Mouse (Mus musculus) limb, embryonic 11.5 days (tissue): ENCODE data around the gene Whrn. TPM values are rescaled to one million over a fixed set of nuclear protein-coding genes. Genes with fewer than 3 reads are reported as not detected.
A peak's percentile ranks its signal among the peaks of the same experiment; 100 is the strongest.

Source experiments
- ATAC-seq: fragments of 200-750 bp; cut with Nextera tagmentation; 2 replicates; pipeline ENCODE4 v1.8.0; 2017; ENCODE audit warnings: low read depth; ENCODE audit not compliant: insufficient number of reproducible peaks, low FRiP score, low TSS enrichment
- DNase-seq: peaks from one replicate; pipeline ENCODE4 v3.0.0-alpha.2; 2015; ENCODE audit warnings: low spot score
- H3K27ac ChIP-seq: fragments of 300-500 bp; sonication (generic); replicated peaks from 2 replicates; pipeline ENCODE4 v1.5.1; 2014; ENCODE audit warnings: low read depth, mild to moderate bottlenecking, low read length
- H3K27me3 ChIP-seq: fragments of 300-500 bp; sonication (generic); 2 replicates; pipeline ENCODE4 v1.6.1; 2014; ENCODE audit warnings: mild to moderate bottlenecking, low read length, mixed read lengths; ENCODE audit not compliant: control insufficient read depth, insufficient read depth
- H3K36me3 ChIP-seq: fragments of 300-500 bp; sonication (generic); 2 replicates; pipeline ENCODE4 v1.6.1; 2014; ENCODE audit warnings: mild to moderate bottlenecking, low read length, moderate library complexity, mixed read lengths; ENCODE audit not compliant: control insufficient read depth, insufficient read depth
- H3K4me1 ChIP-seq: fragments of 300-500 bp; sonication (generic); 2 replicates; pipeline ENCODE4 v1.6.1; 2014; ENCODE audit warnings: low read length, mixed read lengths; ENCODE audit not compliant: control insufficient read depth, insufficient read depth
- H3K4me2 ChIP-seq: fragments of 300-500 bp; sonication (generic); 2 replicates; pipeline ENCODE4 v1.6.1; 2014; ENCODE audit warnings: low read depth, mild to moderate bottlenecking, moderate library complexity; ENCODE audit not compliant: severe bottlenecking
- H3K4me3 ChIP-seq: fragments of 300-500 bp; sonication (generic); 2 replicates; pipeline ENCODE4 v1.5.1; 2014; ENCODE audit warnings: low read depth, low read length
- H3K9ac ChIP-seq: fragments of 300-500 bp; sonication (generic); 2 replicates; pipeline ENCODE4 v1.6.1; 2014; ENCODE audit warnings: mild to moderate bottlenecking, low read length
- H3K9me3 ChIP-seq: fragments of 300-500 bp; sonication (generic); 2 replicates; pipeline ENCODE4 v1.6.1; 2016; ENCODE audit warnings: low read length; ENCODE audit not compliant: control insufficient read depth
- WGBS: fragments of 180-500 bp; shearing (Covaris S2); extraction: QIAGEN DNeasy Blood & Tissue Kit; methylation state at CpG from one replicate; pipeline ENCODE4 v1.1.7; 2014; 5-methylcytosine and 5-hydroxymethylcytosine counted together
- polyA plus RNA-seq: library from polyadenylated mRNA; unstranded; fragments of >200 nt; fragmentation: Nextera tagmentation; extraction: Ambion mirVana; gene quantifications from 2 replicates; pipeline ENCODE4 v1.2.1, GENCODE M21; 2014

Gene Whrn
- polyA plus RNA-seq, result 13.8 and 14.0 TPM in 2 replicates

- H3K27me3 ChIP-seq, result no peaks in the 10 kb centered on the region
- under 1% methylated on average over 23 of the region's 34 CpGs for WGBS
- H3K4me1 ChIP-seq, result peaks cover 22% of the 10 kb centered on the region
- H3K9ac ChIP-seq, result peak within 1 kb of the TSS; percentile 94
- no peaks in the 10 kb centered on the region for H3K9me3 ChIP-seq
- DNase-seq (peak; percentile 89), ATAC-seq (peak; percentile 80)
- H3K36me3 ChIP-seq, result no peaks in the 10 kb centered on the region
- peak within 1 kb of the TSS; percentile 59; the same call in 1 of the 2 replicates for H3K27ac ChIP-seq
- peak within 1 kb of the TSS; percentile 74 for H3K4me3 ChIP-seq
- H3K4me2 ChIP-seq, result peak within 1 kb of the TSS; percentile 95
Measured at GRCm38 (mm10) chr4:63495915-63496278, at the start of gene Whrn. Gene Whrn, minus strand, starts transcription at chr4:63495991.

- H3K27me3 ChIP-seq, result no peaks in the 10 kb centered on the region
- DNase-seq (no peak), ATAC-seq (no peak; the same call in 1 of the 2 replicates)
- H3K4me2 ChIP-seq, result peak overlapping the region; percentile 81
- peak overlapping the region; percentile 87 for H3K4me3 ChIP-seq
- H3K9me3 ChIP-seq, result no peaks in the 10 kb centered on the region
- H3K4me1 ChIP-seq, result peaks cover 12% of the 10 kb centered on the region
- peak overlapping the region; percentile 57; the same call in 1 of the 2 replicates for H3K27ac ChIP-seq
- 24% methylated on average over 26 of the region's 26 CpGs for WGBS
- H3K9ac ChIP-seq, result peak overlapping the region; percentile 93
- H3K36me3 ChIP-seq, result peaks cover 9% of the 10 kb centered on the region
Measured at GRCm38 (mm10) chr4:63545231-63545958, 49.6 kb upstream of the Whrn start.

- Histone ChIP-seq H3K27me3 (no peaks in the 10 kb centered on the region), H3K9me3 (no peaks in the 10 kb centered on the region), H3K9ac (peak within 1 kb of the TSS; percentile 93), H3K4me1 (peaks cover 12% of the 10 kb centered on the region), H3K4me2 (peak within 1 kb of the TSS; percentile 81), H3K27ac (peak within 1 kb of the TSS; percentile 57; the same call in 1 of the 2 replicates), H3K4me3 (peak within 1 kb of the TSS; percentile 87), H3K36me3 (peaks cover 9% of the 10 kb centered on the region)
- ATAC-seq (peak; percentile 95), DNase-seq (peak; percentile 95)
- WGBS, result under 1% methylated on average over 56 of the region's 57 CpGs
Measured at GRCm38 (mm10) chr4:63544494-63545230, 48.9 kb upstream of the Whrn start, which contains the start of gene Atp6v1g1. Gene Atp6v1g1, plus strand, starts transcription at chr4:63544772.

GRCm38 (mm10) chr4:63543746-63544493, 48.1 kb upstream of the Whrn start:
- H3K4me3 ChIP-seq, result no peak overlapping the region
- no peaks in the 10 kb centered on the region for H3K27me3 ChIP-seq
- peak overlapping the region; percentile 81; the same call in 1 of the 2 replicates for H3K4me2 ChIP-seq
- ATAC-seq (peak; percentile 69), DNase-seq (peak; percentile 49)
- no peaks in the 10 kb centered on the region for H3K9me3 ChIP-seq
- peak overlapping the region; percentile 27; the same call in 1 of the 2 replicates for H3K9ac ChIP-seq
- peaks cover 1% of the 10 kb centered on the region for H3K36me3 ChIP-seq
- H3K4me1 ChIP-seq, result peaks cover 12% of the 10 kb centered on the region
- 0 out of 2 replicates have a peak overlapping the region, but pooled peaks have one; percentile 42 for H3K27ac ChIP-seq
- 50% methylated on average over 10 of the region's 10 CpGs for WGBS

GRCm38 (mm10) chr4:63542209-63542608, 46.4 kb upstream of the Whrn start:
- DNase-seq (no peak), ATAC-seq (no peak)
- no peaks in the 10 kb centered on the region for H3K36me3 ChIP-seq
- no peak overlapping the region for H3K27ac ChIP-seq
- H3K9me3 ChIP-seq, result no peaks in the 10 kb centered on the region
- H3K27me3 ChIP-seq, result no peaks in the 10 kb centered on the region
- no peak overlapping the region for H3K4me3 ChIP-seq
- 45% methylated on average over 2 of the region's 2 CpGs for whole genome bisulfite sequencing
- no peak overlapping the region for H3K4me2 ChIP-seq
- no peak overlapping the region for H3K9ac ChIP-seq
- H3K4me1 ChIP-seq, result peaks cover 12% of the 10 kb centered on the region

GRCm38 (mm10) chr4:63537602-63538001, 41.8 kb upstream of the Whrn start:
- Histone ChIP-seq H3K9ac (no peak overlapping the region), H3K36me3 (no peaks in the 10 kb centered on the region), H3K4me1 (no peaks in the 10 kb centered on the region), H3K9me3 (no peaks in the 10 kb centered on the region), H3K4me2 (no peak overlapping the region), H3K27me3 (no peaks in the 10 kb centered on the region), H3K27ac (no peak overlapping the region), H3K4me3 (no peak overlapping the region)
- no peak for ATAC-seq
- 83% methylated on average over 4 of the region's 4 CpGs for WGBS
- no peak for DNase-seq

- no peaks in the 10 kb centered on the region for H3K4me1 ChIP-seq
- H3K4me2 ChIP-seq, result no peak overlapping the region
- DNase-seq (no peak), ATAC-seq (no peak)
- H3K9me3 ChIP-seq, result no peaks in the 10 kb centered on the region
- no peak overlapping the region for H3K9ac ChIP-seq
- H3K27ac ChIP-seq, result no peak overlapping the region
- H3K36me3 ChIP-seq, result no peaks in the 10 kb centered on the region
- no peaks in the 10 kb centered on the region for H3K27me3 ChIP-seq
- 75% methylated on average over 7 of the region's 7 CpGs for WGBS
- H3K4me3 ChIP-seq, result no peak overlapping the region
Measured at GRCm38 (mm10) chr4:63530409-63530808, 34.6 kb upstream of the Whrn start.

GRCm38 (mm10) chr4:63528946-63529345, 33.2 kb upstream of the Whrn start:
- Histone ChIP-seq H3K27ac (no peak overlapping the region), H3K9me3 (no peaks in the 10 kb centered on the region), H3K4me3 (no peak overlapping the region), H3K4me1 (no peaks in the 10 kb centered on the region), H3K4me2 (no peak overlapping the region), H3K36me3 (no peaks in the 10 kb centered on the region), H3K9ac (no peak overlapping the region), H3K27me3 (no peaks in the 10 kb centered on the region)
- 84% methylated on average over 6 of the region's 6 CpGs for WGBS
- DNase-seq (no peak), ATAC-seq (no peak)
